Mouse (Mus musculus) hindbrain, postnatal 0 days (tissue): ENCODE results near the gene Hnrnpab. TPM values are rescaled to one million over a fixed set of nuclear protein-coding genes. Genes with fewer than 3 reads are reported as not detected.

Source experiments
- ATAC-seq: fragments of 200-750 bp; cut with Nextera tagmentation; 2 replicates; pipeline ENCODE4 v1.8.0; 2017; ENCODE audit warnings: mild to moderate bottlenecking, moderate TSS enrichment, moderate library complexity
- DNase-seq: peaks from one replicate; pipeline ENCODE4 v3.0.0-alpha.2; 2015; ENCODE audit warnings: low spot score
- H3K27ac ChIP-seq: fragments of 300-500 bp; sonication (generic); 2 replicates; pipeline ENCODE4 v1.5.1; 2014; ENCODE audit warnings: mild to moderate bottlenecking
- H3K27me3 ChIP-seq: fragments of 300-500 bp; sonication (generic); 2 replicates; pipeline ENCODE4 v1.6.1; 2014; ENCODE audit warnings: low read length, mixed read lengths; ENCODE audit not compliant: insufficient read depth
- H3K36me3 ChIP-seq: fragments of 300-500 bp; sonication (generic); 2 replicates; pipeline ENCODE4 v1.6.1; 2014; ENCODE audit warnings: low read length, mixed read lengths; ENCODE audit not compliant: insufficient read depth
- H3K4me1 ChIP-seq: fragments of 300-500 bp; sonication (generic); 2 replicates; pipeline ENCODE4 v1.6.1; 2014; ENCODE audit warnings: antibody characterized with exemption, low read length, mixed read lengths; ENCODE audit not compliant: insufficient read depth
- H3K4me2 ChIP-seq: fragments of 300-500 bp; sonication (generic); 2 replicates; pipeline ENCODE4 v1.6.1; 2014; ENCODE audit warnings: low read depth, mild to moderate bottlenecking, low read length, moderate library complexity, mixed read lengths
- H3K4me3 ChIP-seq: fragments of 300-500 bp; sonication (generic); 2 replicates; pipeline ENCODE4 v1.5.1; 2014; ENCODE audit warnings: low read length
- H3K9ac ChIP-seq: fragments of 300-500 bp; sonication (generic); replicated peaks from 2 replicates; pipeline ENCODE4 v1.6.1; 2014; ENCODE audit warnings: mild to moderate bottlenecking, low read length, moderate library complexity, mixed read lengths
- H3K9me3 ChIP-seq: fragments of 300-500 bp; sonication (generic); 2 replicates; pipeline ENCODE4 v1.6.1; 2016; ENCODE audit warnings: low read length, mixed read lengths
- CTCF ChIP-seq: IDR thresholded peaks from 2 replicates; pipeline ENCODE4 v1.5.1; 2016; ENCODE audit warnings: antibody characterized with exemption, control low read depth, low read depth
- WGBS: fragments of 180-500 bp; shearing (Covaris S2); extraction: QIAGEN DNeasy Blood & Tissue Kit; methylation state at CpG from one replicate; pipeline ENCODE4 v1.1.7; 2014; 5-methylcytosine and 5-hydroxymethylcytosine counted together
- polyA plus RNA-seq: library from polyadenylated mRNA; unstranded; fragments of >200 nt; fragmentation: Nextera tagmentation; extraction: Ambion mirVana; gene quantifications from 2 replicates; pipeline ENCODE4 v1.2.1, GENCODE M21; 2015
- total RNA-seq: library from RNA; depleted of rRNA; stranded (reverse); fragments of >200 nt; gene quantifications from 2 replicates; pipeline ENCODE4 v1.2.3, GENCODE M21; 2014; rRNA removed

Gene Hnrnpab
- total and polyA plus RNA-seq, 2 experiments from 2014 or later = 212 to 229 TPM

GRCm38 (mm10) chr11:51565062-51565461 is 41.6 kb downstream of the Hnrnpab start:
- WGBS = 16% methylated on average over 3 of the region's 3 CpGs

DNA sequence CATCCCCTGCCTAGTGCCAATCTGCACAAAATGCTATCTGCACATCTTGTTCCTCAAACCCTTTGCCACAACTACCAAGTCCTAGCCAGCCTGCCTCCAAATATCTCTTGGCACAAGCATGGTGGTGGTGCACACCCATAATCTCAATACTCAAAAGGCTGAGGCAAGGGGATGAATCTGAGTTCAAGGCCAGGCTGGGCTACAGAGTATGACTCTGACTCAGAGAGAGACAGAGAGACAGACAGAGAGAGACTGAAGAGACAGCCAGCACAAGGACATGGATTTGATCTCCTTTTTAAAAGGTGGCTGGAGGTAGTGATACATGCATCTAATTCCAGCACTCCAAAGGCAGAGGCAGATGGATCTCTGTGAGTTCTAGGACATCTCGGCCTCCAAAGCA is 43.4 kb downstream of the Hnrnpab start:
- Histone ChIP-seq H3K4me2 (no peak overlapping the region), H3K4me3 (no peak overlapping the region), H3K9me3 (no peaks in the 10 kb centered on the region), H3K27ac (no peak overlapping the region), H3K4me1 (no peaks in the 10 kb centered on the region), H3K27me3 (no peaks in the 10 kb centered on the region), H3K9ac (no peak overlapping the region), H3K36me3 (no peaks in the 10 kb centered on the region)
- DNase-seq = no peak
- TF ChIP-seq CTCF = no peak
- no peak for ATAC-seq
- WGBS = 100% methylated on average over 1 of the region's 1 CpGs

More at GRCm38 (mm10) chr11:51565062-51565461, 41.6 kb downstream of the Hnrnpab start:
- Histone ChIP-seq H3K4me3 (no peak overlapping the region), H3K27me3 (no peaks in the 10 kb centered on the region), H3K36me3 (no peaks in the 10 kb centered on the region), H3K9ac (no peak overlapping the region), H3K27ac (no peak overlapping the region), H3K4me1 (no peaks in the 10 kb centered on the region), H3K4me2 (no peak overlapping the region), H3K9me3 (no peaks in the 10 kb centered on the region)
- TF ChIP-seq CTCF = no peak
- DNase-seq (no peak), ATAC-seq (no peak)

- WGBS = 57% methylated on average over 2 of the region's 2 CpGs
- TF ChIP-seq CTCF = no peak
- Histone ChIP-seq H3K27ac (no peak overlapping the region), H3K4me3 (no peak overlapping the region), H3K4me2 (no peak overlapping the region), H3K4me1 (no peaks in the 10 kb centered on the region; the same call in 1 of the 2 replicates), H3K9ac (no peak overlapping the region), H3K27me3 (no peaks in the 10 kb centered on the region), H3K9me3 (no peaks in the 10 kb centered on the region), H3K36me3 (no peaks in the 10 kb centered on the region)
- DNase-seq (no peak), ATAC-seq (no peak)
These were observed 51.6 kb downstream of the Hnrnpab start for GRCm38 (mm10) chr11:51555066-51555465.

- DNase-seq = peak; percentile 46
- H3K9me3 ChIP-seq = no peaks in the 10 kb centered on the region
- WGBS = 71% methylated on average over 9 of the region's 10 CpGs
These were observed 52.1 kb downstream of the Hnrnpab start for GRCm38 (mm10) chr11:51554590-51554989.

DNA sequence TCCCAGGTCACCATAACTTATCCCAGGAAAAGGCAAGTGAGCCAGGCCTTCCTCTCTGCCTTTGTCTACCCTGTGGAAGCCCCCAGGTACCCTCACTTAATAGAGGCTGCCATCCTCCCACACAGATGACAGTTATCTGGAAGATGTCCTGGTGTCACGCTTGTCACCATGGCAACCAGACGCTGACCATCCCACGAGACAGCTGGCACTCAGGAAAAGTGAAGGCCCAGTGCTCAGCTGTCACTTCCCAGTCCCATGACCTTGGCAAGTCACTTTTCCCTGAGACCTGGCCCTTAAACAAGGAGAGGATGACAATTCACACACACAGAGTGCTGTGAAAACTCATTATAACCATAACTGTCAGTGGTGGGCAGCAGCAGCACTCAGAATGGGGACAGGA is 54.6 kb downstream of the Hnrnpab start:
- Histone ChIP-seq H3K9me3 (no peaks in the 10 kb centered on the region), H3K4me2 (no peak overlapping the region), H3K4me1 (no peaks in the 10 kb centered on the region; the same call in 1 of the 2 replicates), H3K36me3 (no peaks in the 10 kb centered on the region), H3K27ac (no peak overlapping the region), H3K27me3 (no peaks in the 10 kb centered on the region), H3K9ac (no peak overlapping the region), H3K4me3 (no peak overlapping the region)
- WGBS = 15% methylated on average over 3 of the region's 3 CpGs
- ATAC-seq = no peak
- peak; percentile 25 for DNase-seq
- TF ChIP-seq CTCF = no peak

More at GRCm38 (mm10) chr11:51554590-51554989, 52.1 kb downstream of the Hnrnpab start:
- Histone ChIP-seq H3K4me2 (no peak overlapping the region), H3K27me3 (no peaks in the 10 kb centered on the region), H3K4me3 (no peak overlapping the region), H3K27ac (no peak overlapping the region), H3K9ac (no peak overlapping the region), H3K4me1 (no peaks in the 10 kb centered on the region; the same call in 1 of the 2 replicates), H3K36me3 (no peaks in the 10 kb centered on the region)
- no peak for ATAC-seq
- no peak for TF ChIP-seq CTCF

GRCm38 (mm10) chr11:51551253-51551652 is 55.4 kb downstream of the Hnrnpab start:
- Histone ChIP-seq H3K4me3 (no peak overlapping the region), H3K4me1 (no peaks in the 10 kb centered on the region; the same call in 1 of the 2 replicates), H3K27ac (no peak overlapping the region), H3K36me3 (no peaks in the 10 kb centered on the region), H3K9ac (no peak overlapping the region), H3K27me3 (no peaks in the 10 kb centered on the region), H3K4me2 (no peak overlapping the region), H3K9me3 (no peaks in the 10 kb centered on the region)
- DNase-seq = peak; percentile 42
- ATAC-seq = no peak
- WGBS = 52% methylated on average over 5 of the region's 5 CpGs
- TF ChIP-seq CTCF = no peak

Other genes starting within 250 kb of the Hnrnpab start
- gene Phykpl, start 22.1 kb downstream of the Hnrnpab start, total RNA-seq = 3.8 and 5.3 TPM in 2 replicates
- 7.9 and 8.6 TPM in 2 replicates for gene Phykpl, start 22.1 kb downstream of the Hnrnpab start, polyA plus RNA-seq
- gene Nhp2, start 12.9 kb upstream of the Hnrnpab start, total RNA-seq = 43.9 and 60.8 TPM in 2 replicates
- 105 and 109 TPM in 2 replicates for gene Nhp2, start 12.9 kb upstream of the Hnrnpab start, polyA plus RNA-seq
- gene Rmnd5b, start 29.0 kb upstream of the Hnrnpab start, total RNA-seq = 81.3 and 99.9 TPM in 2 replicates
- gene Rmnd5b, start 29.0 kb upstream of the Hnrnpab start, polyA plus RNA-seq = 60.9 and 63.8 TPM in 2 replicates
- gene N4bp3, start 44.0 kb upstream of the Hnrnpab start, total RNA-seq = 48.0 and 55.6 TPM in 2 replicates
- gene N4bp3, start 44.0 kb upstream of the Hnrnpab start, polyA plus RNA-seq = 29.0 and 30.3 TPM in 2 replicates
- 0.75 and 2.3 TPM in 2 replicates for gene D930048N14Rik, start 44.1 kb upstream of the Hnrnpab start, total RNA-seq
- gene D930048N14Rik, start 44.1 kb upstream of the Hnrnpab start, polyA plus RNA-seq = 1.1 and 1.4 TPM in 2 replicates
- 16.8 and 23.8 TPM in 2 replicates for gene 0610009B22Rik, start 82.0 kb upstream of the Hnrnpab start, total RNA-seq
- 92.3 and 96.0 TPM in 2 replicates for gene 0610009B22Rik, start 82.0 kb upstream of the Hnrnpab start, polyA plus RNA-seq
- 13.4 and 13.9 TPM in 2 replicates for gene Sec24a, start 156.8 kb upstream of the Hnrnpab start, total RNA-seq
- 10.6 and 11.9 TPM in 2 replicates for gene Sec24a, start 156.8 kb upstream of the Hnrnpab start, polyA plus RNA-seq
- 78.2 and 118 TPM in 2 replicates for gene Sar1b, start 156.8 kb upstream of the Hnrnpab start, total RNA-seq
- gene Sar1b, start 156.8 kb upstream of the Hnrnpab start, polyA plus RNA-seq = 235 and 244 TPM in 2 replicates